In genomic region chr14:18665267-18666024, GRCm38 (mm10) we compare ENCODE assay signal across 10 mouse cellular contexts.
DNase-seq lines count a peak whose midpoint lies in the region; ATAC-seq and TF ChIP-seq lines count a peak whose summit lies in the region.
"Had no signal": no experiment of that assay in that cellular context is flagged by ENCODE, and none has a peak within 500 bp of the region (broad histone marks: within the 10 kb centered on the region; RNA-seq: fewer than 3 reads in every experiment).

No protein-coding gene starts in this region.

- no peak overlapping the region for H3K4me3 ChIP-seq in spleen, adult 2 months (ENCODE audit: extremely low read depth, insufficient read depth, insufficient read length)
- no peak overlapping the region for H3K4me3 ChIP-seq in left cerebral cortex, adult 2 months

- H3K36me3 ChIP-seq in spleen, adult 2 months (ENCODE audit: control insufficient read depth, insufficient read depth, low read length): no peaks in the 10 kb centered on the region

- peak overlapping the region; percentile 71 for H3K27ac ChIP-seq in spleen, adult 2 months (ENCODE audit: insufficient read depth, low read length)
- no peak overlapping the region for H3K27ac ChIP-seq in left cerebral cortex, adult 2 months
- H3K27ac ChIP-seq: macrophage had no signal

- TF ChIP-seq CTCF in spleen, adult 2 months (IDR thresholded peaks at IDR 0.05; ENCODE audit: extremely low read depth, insufficient read depth, insufficient read length, insufficient replicate concordance): no peak
- no peak for TF ChIP-seq CTCF in left cerebral cortex, adult 2 months (IDR thresholded peaks at IDR 0.05)

- H3K4me1 ChIP-seq in spleen, adult 2 months (ENCODE audit: control insufficient read depth, insufficient read depth, insufficient read length): peaks cover 8% of the 10 kb centered on the region; the same call in 1 of the 2 replicates

- no peak for TF ChIP-seq POLR2A in spleen, adult 2 months (IDR thresholded peaks at IDR 0.05; ENCODE audit: low read depth, low read length)

- ATAC-seq in CD4-positive, CD25-positive, alpha-beta regulatory T cell, adult 4 months: peak; percentile 98
- peak; percentile 99 for ATAC-seq in inflammation-experienced regulatory T-cells, adult 6 months
- ATAC-seq: forebrain, postnatal 0 days had no signal

- H3K27me3 ChIP-seq in spleen, adult 2 months (ENCODE audit: control insufficient read depth, insufficient read depth, low read length): no peaks in the 10 kb centered on the region

- intact Hi-C loops in left cerebral cortex, adult 2 months (cut with DNase I): no loop called here

- 4% methylated on average over 1 of the region's 1 CpGs for WGBS in spleen, adult 2 months

- peak; percentile 42 for DNase-seq in 3T3-L1 (ENCODE audit: low read depth, low spot score)
- DNase-seq in spleen, adult 2 months (ENCODE audit: low read depth in 1 of 2, low spot score in 2 of 2): peak; percentile 53 to 55
- DNase-seq in adrenal gland, adult 8-10 months: no peak
- DNase-seq in right cerebral cortex, postnatal 25 days: no peak
- no peak for DNase-seq in embryo, embryonic 9.5 days (ENCODE audit: extremely low spot score)
- DNase-seq in left cerebral cortex, adult 2 months (ENCODE audit: extremely low spot score in 1 of 2, low spot score in 2 of 2): no peak
- DNase-seq: forebrain, postnatal 0 days had no signal

Comparison
In these comparisons a context has a peak if more than half of its experiments do, and no peak if none do; other contexts are left out.
1. DNase-seq: peak in 3T3-L1 (single experiment) and spleen, adult 2 months (2 of 2); none in adrenal gland, adult 8-10 months (single experiment), right cerebral cortex, postnatal 25 days (single experiment), embryo, embryonic 9.5 days (single experiment) and left cerebral cortex, adult 2 months (0 of 2).